Mouse (Mus musculus): ENCODE measurements around the gene Pak6.

GRCm38 (mm10) chr2:118677817-118678216 lies 14.7 kb downstream of the Pak6 start:
- TF ChIP-seq CTCF (conservative IDR thresholded peaks at IDR 0.05 in 1 of 2, IDR thresholded peaks at IDR 0.05 in 1 of 2; ENCODE audit: low read depth in 2 of 2, low read length in 2 of 2) (no peak), HCFC1 (IDR thresholded peaks at IDR 0.05; ENCODE audit: low read depth, low read length) (no peak), MYC (IDR thresholded peaks at IDR 0.05; ENCODE audit: low read depth, low read length) (no peak), POLR2A (IDR thresholded peaks at IDR 0.05; ENCODE audit: low read depth, low read length) (no peak), SIN3A (IDR thresholded peaks at IDR 0.05; ENCODE audit: low read length) (no peak), MAFK (IDR thresholded peaks at IDR 0.05; ENCODE audit: insufficient replicate concordance, low read length) (no peak), E2F4 (IDR thresholded peaks at IDR 0.05; ENCODE audit: insufficient replicate concordance, low read depth, low read length) (no peak), NELFE (IDR thresholded peaks at IDR 0.05; ENCODE audit: low read depth, low read length) (no peak), EP300 (IDR thresholded peaks at IDR 0.05; ENCODE audit: low read length) (no peak), BHLHE40 (IDR thresholded peaks at IDR 0.05; ENCODE audit: low read depth, low read length) (no peak), CHD1 (IDR thresholded peaks at IDR 0.05; ENCODE audit: low read depth, low read length) (no peak), ETS1 (conservative IDR thresholded peaks at IDR 0.05; ENCODE audit: low read depth, low read length) (no peak), NRF1 (IDR thresholded peaks at IDR 0.05; ENCODE audit: low read depth, low read length) (no peak), ELF1 (IDR thresholded peaks at IDR 0.05; ENCODE audit: low read depth, low read length) (no peak)
